In the genomic region with DNA sequence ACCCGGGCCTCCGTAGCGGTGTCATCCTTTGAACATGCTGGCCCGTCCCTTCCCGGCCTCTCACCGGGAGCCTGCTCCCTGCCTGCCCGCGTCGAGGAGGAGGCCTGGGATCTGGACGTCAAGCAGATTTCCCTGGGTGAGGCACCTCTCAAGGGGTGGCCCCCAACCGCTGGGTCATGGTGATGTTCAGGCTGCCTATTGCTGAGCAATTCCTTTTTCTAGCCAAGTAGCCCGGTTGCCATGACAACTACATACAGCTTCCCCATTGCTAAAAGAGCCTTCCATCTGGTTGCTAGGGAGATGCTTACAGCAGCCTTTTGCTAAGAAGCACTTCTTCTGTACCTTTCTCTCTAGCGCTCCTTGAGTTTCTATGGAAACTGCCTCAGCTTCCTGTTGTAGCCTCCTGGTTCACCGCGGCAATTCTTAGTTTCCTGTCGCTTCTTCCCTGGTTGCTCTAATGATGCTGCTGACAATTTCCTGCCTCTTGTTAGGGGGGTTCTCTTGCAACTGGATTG, we compare ENCODE assay signal across 8 mouse cellular contexts. TPM values are rescaled to one million over a fixed set of nuclear protein-coding genes. Genes with fewer than 3 reads are reported as not detected.
DNase-seq lines count a peak whose midpoint lies in the region; ATAC-seq lines count a peak whose summit lies in the region.
"Had no signal": no experiment of that assay in that cellular context is flagged by ENCODE, and none has a peak within 500 bp of the region (broad histone marks: within the 10 kb centered on the region; RNA-seq: fewer than 3 reads in every experiment).

No protein-coding gene starts in this region.

- peak overlapping the region; percentile 57 for H3K4me2 ChIP-seq in forebrain, embryonic 13.5 days
- H3K4me2 ChIP-seq in midbrain, embryonic 15.5 days, result peak overlapping the region; percentile 53
- H3K4me2 ChIP-seq: liver, embryonic 15.5 days had no signal

- ATAC-seq in forebrain, embryonic 13.5 days, result peak; percentile 87
- peak; percentile 87 for ATAC-seq in midbrain, embryonic 15.5 days (replicated peaks)

- peak overlapping the region; percentile 25 for H3K4me3 ChIP-seq in forebrain, embryonic 13.5 days
- peak overlapping the region; percentile 27 for H3K4me3 ChIP-seq in midbrain, embryonic 15.5 days
- H3K4me3 ChIP-seq: liver, embryonic 15.5 days had no signal

- WGBS in forebrain, embryonic 13.5 days, result 3% methylated on average over 13 of the region's 16 CpGs
- 15% methylated on average over 16 of the region's 16 CpGs for WGBS in midbrain, embryonic 15.5 days

- peaks cover 78% of the 10 kb centered on the region for H3K36me3 ChIP-seq in forebrain, embryonic 13.5 days (ENCODE audit: poor library complexity, severe bottlenecking)
- peaks cover 32% of the 10 kb centered on the region; the same call in 1 of the 2 replicates for H3K36me3 ChIP-seq in midbrain, embryonic 15.5 days (replicated peaks)

- peak overlapping the region; percentile 93 for H3K27ac ChIP-seq in forebrain, embryonic 13.5 days
- H3K27ac ChIP-seq in midbrain, embryonic 15.5 days, result peak overlapping the region; percentile 92
- H3K27ac ChIP-seq: liver, embryonic 15.5 days had no signal

- peaks cover 57% of the 10 kb centered on the region for H3K4me1 ChIP-seq in forebrain, embryonic 13.5 days
- H3K4me1 ChIP-seq in midbrain, embryonic 15.5 days, result peaks cover 50% of the 10 kb centered on the region

- peak; percentile 76 for DNase-seq in CD4-positive, CD25-positive, alpha-beta regulatory T cell, adult 2 months (ENCODE audit: low read depth, low spot score)
- DNase-seq in R1 (ENCODE audit: low read depth, low spot score) (peak; percentile 95), liver (no peak)
- DNase-seq in layer of hippocampus, adult 8-10 months (ENCODE audit: low spot score in 2 of 2), result peak; percentile 83 to 90
- no peak for DNase-seq in gastrocnemius, postnatal 10 days

- H3K9me3 ChIP-seq in forebrain, embryonic 13.5 days (replicated peaks), result no peaks in the 10 kb centered on the region
- H3K9me3 ChIP-seq in midbrain, embryonic 15.5 days, result no peaks in the 10 kb centered on the region
- H3K9me3 ChIP-seq: liver, embryonic 15.5 days had no signal

- no peaks in the 10 kb centered on the region for H3K27me3 ChIP-seq in forebrain, embryonic 13.5 days
- no peaks in the 10 kb centered on the region for H3K27me3 ChIP-seq in midbrain, embryonic 15.5 days (replicated peaks)
- H3K27me3 ChIP-seq: liver, embryonic 15.5 days had no signal

- H3K9ac ChIP-seq in forebrain, embryonic 13.5 days, result peak overlapping the region; percentile 59
- H3K9ac ChIP-seq in midbrain, embryonic 15.5 days, result peak overlapping the region; percentile 38
- H3K9ac ChIP-seq: liver, embryonic 15.5 days had no signal

RNA-seq across cellular contexts. Expression of gene Tmem253, which starts 11.4 kb away (rescaled TPM):
- 0.63 and 0.96 TPM in 2 replicates for polyA plus RNA-seq in forebrain, embryonic 13.5 days (2015; fragmentation: Nextera tagmentation; extraction: Ambion mirVana)
- total RNA-seq in layer of hippocampus, adult 8-10 months (2022), result 1 to 10 TPM in 2 of 4 experiments, under 1 TPM in 2; 0.74 to 1.7 (median 0.91) TPM
- polyA plus RNA-seq in midbrain, embryonic 15.5 days (2015; fragmentation: Nextera tagmentation; extraction: Ambion mirVana), result 0.50 and 0.78 TPM in 2 replicates
- 1 to 10 TPM in 1 of 2 experiments, under 1 TPM in 1; 0.85 to 1.0 TPM for total RNA-seq in gastrocnemius, postnatal 10 days (2021)

RNA-seq across cellular contexts. Expression of gene Zfp219, which starts 16.5 kb away (rescaled TPM):
- 52.3 and 58.6 TPM in 2 replicates for polyA plus RNA-seq in forebrain, embryonic 13.5 days (2015; fragmentation: Nextera tagmentation; extraction: Ambion mirVana)
- 10 to 100 TPM; 45.7 to 46.6 (median 45.8) TPM for total RNA-seq in layer of hippocampus, adult 8-10 months (2022)
- polyA plus RNA-seq in midbrain, embryonic 15.5 days (2015; fragmentation: Nextera tagmentation; extraction: Ambion mirVana), result 45.9 and 54.5 TPM in 2 replicates
- 10 to 100 TPM; 17.6 to 23.1 TPM for total RNA-seq in gastrocnemius, postnatal 10 days (2021)

RNA-seq across cellular contexts. Expression of gene Arhgef40, which starts 19.5 kb away (rescaled TPM):
- 75.9 and 84.7 TPM in 2 replicates for polyA plus RNA-seq in forebrain, embryonic 13.5 days (2015; fragmentation: Nextera tagmentation; extraction: Ambion mirVana)
- 10 to 100 TPM; 30.3 to 40.9 (median 34.5) TPM for total RNA-seq in layer of hippocampus, adult 8-10 months (2022)
- 89.2 and 90.9 TPM in 2 replicates for polyA plus RNA-seq in midbrain, embryonic 15.5 days (2015; fragmentation: Nextera tagmentation; extraction: Ambion mirVana)
- total RNA-seq in gastrocnemius, postnatal 10 days (2021), result 10 to 100 TPM; 40.7 to 55.7 TPM

RNA-seq across cellular contexts. Expression of gene Olfr221, which starts 38.2 kb away (rescaled TPM):
- not detected in 2 replicates for polyA plus RNA-seq in forebrain, embryonic 13.5 days (2015; fragmentation: Nextera tagmentation; extraction: Ambion mirVana)
- not detected for total RNA-seq in layer of hippocampus, adult 8-10 months (2022)
- polyA plus RNA-seq in midbrain, embryonic 15.5 days (2015; fragmentation: Nextera tagmentation; extraction: Ambion mirVana), result not detected in 2 replicates
- not detected for total RNA-seq in gastrocnemius, postnatal 10 days (2021)
- polyA plus RNA-seq: liver, embryonic 15.5 days had no signal

Comparison
In these comparisons a context has a peak if more than half of its experiments do, and no peak if none do; other contexts are left out.
1. DNase-seq: peak in CD4-positive, CD25-positive, alpha-beta regulatory T cell, adult 2 months (single experiment), R1 (single experiment) and layer of hippocampus, adult 8-10 months (2 of 2); none in gastrocnemius, postnatal 10 days (single experiment) and liver (single experiment).